Mouse (Mus musculus) olfactory bulb, adult 2 months (tissue): ENCODE results near the gene Kirrel2.
A peak's percentile ranks its signal among the peaks of the same experiment; 100 is the strongest.

Experiments used
- CTCF ChIP-seq: fragments of 200-500 bp; IDR thresholded peaks from 2 replicates; pipeline ENCODE4 v1.5.1; 2012; ENCODE audit warnings: low read depth, mild to moderate bottlenecking, low read length, moderate library complexity; ENCODE audit not compliant: insufficient read depth
- POLR2A ChIP-seq: fragments of 200-500 bp; IDR thresholded peaks from 2 replicates; pipeline ENCODE4 v1.6.1; 2012; ENCODE audit warnings: mild to moderate bottlenecking, low read depth, low read length, moderate library complexity; ENCODE audit not compliant: insufficient read depth

GRCm38 (mm10) chr7:30440697-30441096 lies 16.8 kb downstream of the Kirrel2 start:
- peak; percentile 77 for TF ChIP-seq CTCF
- TF ChIP-seq POLR2A, result no peak
